Mouse (Mus musculus) CD4-positive helper T cell, adult 2 months (primary cell): ENCODE data around the gene Lyzl6.

Source experiments
- DNase-seq: peaks from one replicate; pipeline ENCODE4 v3.0.0-alpha.2; 2012; ENCODE audit warnings: low read depth, missing footprints, low spot score

Lyzl6 gene

GRCm38 (mm10) chr11:103638790-103639189 is at the start of gene Lyzl6:
Lyzl6 (minus strand) TSS chr11:103638890.
- DNase-seq, result no peak

DNA sequence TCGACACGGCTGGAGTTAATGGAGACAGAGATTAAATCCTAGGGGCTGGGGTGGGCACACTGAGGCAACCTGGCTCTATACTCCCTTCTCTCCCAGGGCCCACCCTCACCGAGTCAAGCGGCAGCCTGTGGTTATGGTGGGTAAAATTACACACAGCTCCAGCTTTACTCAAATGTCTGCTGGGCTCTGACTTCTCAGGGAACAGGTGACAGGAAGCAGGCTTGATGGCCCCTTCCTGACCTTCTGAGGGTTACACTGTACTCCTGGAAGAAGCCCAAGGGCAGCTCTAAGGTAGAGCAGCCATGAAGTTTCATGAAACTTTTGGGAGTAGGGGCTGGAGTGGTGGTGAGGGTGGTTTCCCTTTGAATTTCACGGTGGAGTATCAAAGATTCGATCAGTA is 48.0 kb upstream of the Lyzl6 start:
- DNase-seq, result no peak

DNA sequence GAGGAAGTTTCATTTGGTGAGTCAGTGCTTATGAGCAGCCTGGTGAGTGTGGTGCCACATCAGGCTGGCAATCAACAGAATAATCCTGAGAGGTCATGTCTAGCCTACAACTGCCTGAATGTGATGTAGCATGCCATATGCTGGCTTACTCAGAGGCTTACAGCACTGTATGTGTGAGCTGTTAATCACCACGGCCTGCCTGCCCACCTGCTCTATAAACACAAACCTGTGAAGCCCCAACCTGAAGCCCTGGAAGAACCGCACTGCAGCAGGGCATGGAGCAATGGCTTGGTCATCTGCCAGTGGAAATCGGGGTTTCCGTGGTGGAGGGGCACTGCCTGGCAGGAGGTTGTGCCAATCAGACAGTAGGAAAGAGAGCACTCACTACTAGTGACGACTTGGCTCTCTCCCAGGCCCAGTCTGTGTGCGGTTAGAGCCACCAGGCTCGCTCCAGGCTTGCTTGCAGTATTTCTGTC is 46.6 kb upstream of the Lyzl6 start:
- no peak for DNase-seq

DNA sequence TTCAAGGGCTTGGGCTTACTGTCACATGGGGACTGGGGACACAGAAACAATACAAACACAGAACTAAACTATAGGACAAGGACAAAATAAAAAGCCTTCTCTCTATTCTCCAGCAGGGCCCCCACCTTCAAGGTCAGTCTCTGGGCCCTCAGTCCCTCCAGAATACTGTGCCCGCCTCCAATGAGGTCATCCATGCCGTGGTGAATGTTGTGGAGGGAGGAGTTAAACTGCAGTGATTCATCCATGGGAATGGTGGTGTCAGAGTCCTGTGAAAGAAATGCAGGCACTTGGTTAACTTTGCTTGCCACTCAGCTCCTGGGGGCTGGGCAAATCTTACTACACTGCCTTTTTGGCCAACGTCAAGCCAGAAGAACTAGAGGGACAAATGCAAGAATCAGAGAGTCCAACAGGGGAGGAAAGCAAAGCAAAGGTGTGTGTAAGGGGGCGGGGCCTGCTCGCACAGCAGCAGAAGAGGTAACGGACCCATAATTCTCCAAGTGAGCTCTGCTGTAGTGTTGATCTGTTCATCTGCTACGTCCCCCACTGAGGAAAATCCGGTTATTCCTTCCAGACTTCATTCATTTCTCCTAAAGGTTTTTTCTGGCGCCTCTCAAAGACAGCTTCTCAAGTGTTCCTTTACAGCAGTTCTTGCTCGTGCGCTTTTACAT is 45.1 kb upstream of the Lyzl6 start:
- no peak for DNase-seq

DNA sequence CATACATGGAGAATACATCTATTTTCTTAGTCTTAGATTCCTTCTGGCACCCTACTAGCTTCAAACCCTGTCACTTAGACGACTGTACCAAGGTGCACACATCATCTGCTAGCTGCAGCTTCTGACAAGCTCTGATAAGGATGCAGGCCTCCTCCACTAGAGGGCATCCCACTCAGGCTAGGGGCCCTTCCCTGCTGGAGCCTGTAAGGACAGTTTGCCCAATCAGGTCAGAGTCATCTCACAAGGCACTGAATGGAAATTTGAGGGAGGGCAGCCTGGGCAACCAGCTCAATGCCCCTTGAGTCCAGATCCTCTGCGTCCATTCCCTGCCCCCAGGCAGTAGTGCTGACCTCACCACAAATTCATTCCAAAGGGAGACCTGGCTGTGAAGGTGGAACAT is 38.4 kb upstream of the Lyzl6 start:
- DNase-seq, result peak; percentile 22

DNA sequence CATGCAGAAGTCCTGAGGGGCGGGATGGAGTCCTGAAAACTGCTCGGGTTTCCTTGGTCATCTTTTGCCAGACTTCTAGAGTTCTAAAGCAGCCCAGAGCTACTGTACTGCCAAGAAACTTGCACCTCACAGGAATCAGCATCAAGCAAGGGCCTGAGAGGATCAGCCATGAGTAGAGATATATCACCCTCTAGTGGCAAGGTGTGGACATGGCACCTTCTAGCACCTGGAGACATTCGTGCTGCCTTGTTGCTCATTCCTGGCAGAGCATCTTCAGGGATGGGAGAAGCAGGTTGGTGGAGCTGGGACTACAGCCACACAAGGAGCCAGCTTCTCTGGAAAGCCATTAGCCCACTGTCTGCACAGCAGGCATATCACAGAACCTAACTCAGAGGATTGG is 36.9 kb upstream of the Lyzl6 start:
- peak; percentile 50 for DNase-seq

- DNase-seq, result no peak
Observed at GRCm38 (mm10) chr11:103666907-103667426, 28.3 kb upstream of the Lyzl6 start.

DNA sequence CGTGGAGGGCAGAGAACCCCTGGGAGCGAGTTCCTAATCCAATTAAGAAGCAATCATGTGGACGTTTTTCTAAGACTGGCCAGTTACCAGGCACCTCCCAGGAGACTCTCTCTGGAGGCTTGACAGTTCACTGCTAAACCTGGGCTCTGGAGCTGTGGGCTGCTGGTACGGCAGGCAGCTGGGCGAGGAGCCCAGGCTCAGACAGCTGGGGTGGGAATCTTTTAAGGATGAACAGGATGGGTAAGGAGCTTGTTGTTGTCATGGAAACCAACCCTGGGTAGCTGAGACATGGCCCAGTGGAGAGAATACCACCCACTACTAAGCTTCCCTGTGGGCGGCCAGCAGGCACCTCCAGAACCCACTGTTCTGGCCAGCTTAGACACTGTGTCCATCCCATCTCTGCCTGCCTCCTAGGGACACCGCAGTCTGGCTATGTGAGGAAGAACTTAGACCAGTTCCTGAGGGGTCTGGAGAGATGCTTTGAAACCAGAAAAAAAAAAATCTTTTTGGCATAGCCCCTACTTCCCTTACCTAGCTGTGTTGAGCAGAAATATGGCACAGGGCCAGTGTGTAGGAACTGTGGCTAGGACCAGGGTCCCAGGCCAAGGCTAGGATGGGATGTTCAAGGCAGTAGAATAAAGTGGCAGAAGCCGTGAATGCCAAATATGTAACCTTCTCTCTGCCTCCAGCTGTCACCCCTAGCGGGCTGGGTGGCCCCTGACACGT is 27.7 kb upstream of the Lyzl6 start:
- no peak for DNase-seq

DNA sequence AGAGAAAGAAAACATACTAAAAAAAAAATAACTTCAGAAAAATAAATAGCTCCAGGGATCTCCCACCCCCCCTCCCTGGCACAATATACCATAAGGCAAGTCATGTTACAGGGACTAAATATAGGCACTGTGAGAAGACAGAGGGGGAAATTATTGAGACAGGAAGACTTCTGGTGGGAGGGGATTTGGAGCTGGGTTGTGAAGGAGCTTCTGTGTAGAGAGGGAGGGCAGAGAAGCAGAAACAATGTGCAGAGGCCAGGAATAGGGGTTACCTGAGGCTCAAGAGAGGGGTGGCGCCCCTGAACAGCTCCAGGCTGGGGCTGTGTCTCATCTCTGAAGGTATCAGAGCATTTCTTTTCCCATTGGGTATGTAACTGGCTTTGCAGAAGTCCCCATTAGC is 27.0 kb upstream of the Lyzl6 start:
- DNase-seq, result no peak

DNA sequence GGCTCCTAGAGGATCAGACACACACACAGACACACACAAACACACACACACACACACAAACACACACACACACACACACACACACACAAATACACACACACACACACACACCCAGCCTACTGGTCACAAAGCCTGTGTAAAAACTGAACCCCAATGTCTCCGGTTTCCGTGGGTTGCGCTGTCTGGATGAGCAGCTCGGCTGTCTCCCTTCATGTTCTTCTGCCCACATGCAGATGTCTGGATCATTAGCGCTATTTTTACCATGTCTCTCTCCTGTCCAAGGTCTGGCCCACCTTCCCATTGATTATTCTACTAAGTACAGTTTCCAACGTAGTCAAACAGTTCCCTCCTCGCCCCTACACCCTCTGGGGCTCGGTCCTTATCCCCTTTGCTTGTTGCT is 24.4 kb upstream of the Lyzl6 start:
- no peak for DNase-seq

GRCm38 (mm10) chr11:103662546-103662945 is 23.9 kb upstream of the Lyzl6 start:
- DNase-seq, result no peak

- no peak for DNase-seq
Observed at GRCm38 (mm10) chr11:103661863-103662262, 23.2 kb upstream of the Lyzl6 start.

DNA sequence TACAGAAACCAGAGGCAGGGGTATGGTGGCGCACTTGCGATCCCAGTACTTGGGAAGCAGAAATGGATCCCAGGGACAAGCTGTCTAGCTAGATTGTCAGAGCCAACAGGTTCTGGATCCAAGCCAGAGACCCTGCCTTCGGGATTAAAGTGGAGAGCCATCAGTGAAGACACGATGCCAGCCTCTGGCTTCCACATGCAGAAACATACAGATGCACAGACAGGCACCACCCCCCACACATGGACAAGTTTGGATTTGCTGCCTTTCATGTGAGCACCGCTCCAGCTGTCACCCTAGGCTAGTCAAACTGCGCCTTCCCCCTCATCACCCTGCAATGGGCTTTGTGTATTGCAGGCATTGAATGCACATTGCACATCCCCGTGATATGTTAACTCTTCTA is 19.5 kb upstream of the Lyzl6 start:
- DNase-seq, result no peak

- DNase-seq, result peak; percentile 23
Observed at GRCm38 (mm10) chr11:103656520-103656919, 17.8 kb upstream of the Lyzl6 start.

DNA sequence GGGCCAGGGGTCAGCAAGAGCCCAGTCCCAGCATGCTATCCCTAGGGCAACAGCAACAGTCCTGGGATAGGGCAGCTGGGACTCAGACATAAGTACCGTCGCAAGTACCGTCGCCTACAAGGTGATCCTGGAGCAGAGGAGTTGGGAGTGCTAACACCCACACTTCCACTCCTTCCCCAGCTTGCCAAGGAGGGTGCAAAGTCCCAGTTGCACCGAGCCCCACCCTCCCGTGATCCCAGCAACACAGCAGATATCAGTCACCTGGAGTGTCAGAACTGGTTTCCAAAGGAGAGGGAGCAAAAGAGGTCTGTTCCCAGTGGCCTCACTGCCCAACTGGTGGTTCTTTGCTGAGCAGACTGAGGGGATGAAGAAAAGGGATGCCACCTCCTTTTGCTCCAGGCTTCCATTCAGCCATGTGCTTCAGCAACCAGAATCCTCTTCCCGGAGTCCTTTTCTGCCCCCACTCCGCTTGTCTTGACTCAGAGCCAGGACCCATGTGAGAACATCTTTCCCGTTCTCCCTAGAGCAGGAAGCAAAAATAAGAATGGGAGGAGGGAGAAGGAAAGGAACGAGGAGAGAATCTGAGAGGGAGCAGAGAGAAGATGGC is 14.8 kb upstream of the Lyzl6 start:
- no peak for DNase-seq

DNA sequence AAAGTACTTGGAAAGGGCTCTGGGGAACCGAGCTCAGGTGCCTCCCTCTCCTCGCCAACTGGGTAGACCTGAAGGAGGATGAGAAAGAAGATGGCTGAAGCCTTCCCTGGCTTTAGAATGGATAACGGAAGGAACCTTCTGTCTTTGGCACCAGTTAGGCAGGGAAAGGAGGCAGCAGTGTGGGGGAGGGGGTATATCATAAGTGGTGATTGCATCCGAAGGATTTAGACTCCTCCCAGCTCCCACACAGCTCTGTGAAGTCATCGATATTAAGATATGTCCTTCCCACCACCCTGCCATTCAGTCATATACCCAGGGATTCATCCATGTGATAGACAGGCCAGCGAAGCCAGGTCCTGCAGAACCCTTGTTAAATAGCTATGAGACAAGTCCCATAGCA is 12.7 kb upstream of the Lyzl6 start:
- DNase-seq, result no peak

DNA sequence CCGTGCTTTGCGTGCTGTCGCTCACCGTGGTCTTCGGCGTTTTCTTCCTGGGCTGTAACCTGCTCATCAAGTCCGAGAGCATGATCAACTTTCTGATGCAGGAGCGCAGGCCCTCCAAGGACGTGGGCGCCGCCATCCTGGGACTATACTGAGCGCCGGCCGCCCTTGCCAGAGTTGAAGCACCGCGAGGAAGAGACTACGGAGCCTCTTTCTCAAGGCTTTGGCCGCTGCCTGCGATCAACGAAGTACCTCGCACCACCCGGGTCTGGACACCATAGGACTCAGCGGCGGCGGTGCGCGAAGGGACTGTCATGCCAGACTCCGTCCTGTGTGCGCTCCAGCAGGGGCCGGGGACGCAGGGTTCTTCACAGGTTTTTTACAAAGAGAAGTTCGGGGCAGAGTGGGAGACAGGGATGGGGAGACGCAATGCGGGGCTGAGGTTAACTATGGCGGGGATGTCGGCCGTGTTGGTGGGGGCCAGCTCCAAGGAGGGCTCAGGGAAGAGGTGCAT is 11.3 kb upstream of the Lyzl6 start:
- DNase-seq, result no peak

DNA sequence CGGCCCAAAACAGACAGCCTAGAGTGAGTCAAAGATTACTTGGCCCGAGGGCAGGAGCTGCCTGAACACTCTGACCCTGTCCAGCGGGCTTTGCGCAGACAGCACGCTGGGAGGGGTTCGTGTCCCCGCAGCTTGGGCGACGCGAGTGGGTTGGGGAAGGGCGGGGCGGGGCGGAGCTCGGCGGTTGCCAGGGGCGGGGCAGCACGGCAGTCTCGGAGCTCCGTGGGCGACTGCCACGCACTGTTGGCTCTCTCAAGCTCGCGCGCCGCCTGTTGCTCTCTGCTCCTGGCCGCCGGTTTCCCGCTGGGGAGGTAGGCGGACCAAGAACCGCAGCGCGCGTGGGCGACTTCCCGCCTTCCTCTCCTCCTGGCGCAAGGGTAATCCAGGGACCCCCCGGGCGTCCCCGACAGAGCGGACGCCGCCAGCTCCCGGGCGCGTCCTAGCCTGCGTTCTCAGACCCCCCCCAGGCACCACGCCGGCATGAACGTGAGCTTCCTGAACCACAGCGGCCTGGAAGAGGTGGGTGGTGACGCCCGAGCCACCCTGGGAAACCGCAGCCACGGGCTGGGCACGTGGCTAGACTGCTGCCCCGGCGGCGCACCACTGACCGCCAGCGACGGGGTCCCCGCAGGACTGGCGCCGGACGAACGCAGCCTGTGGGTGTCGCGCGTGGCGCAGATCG is 10.8 kb upstream of the Lyzl6 start, which contains the start of gene Rprml:
TSS of gene Rprml (plus strand) at position 270 of the 682 bp plus-strand sequence.
- peak; percentile 15 for DNase-seq

DNA sequence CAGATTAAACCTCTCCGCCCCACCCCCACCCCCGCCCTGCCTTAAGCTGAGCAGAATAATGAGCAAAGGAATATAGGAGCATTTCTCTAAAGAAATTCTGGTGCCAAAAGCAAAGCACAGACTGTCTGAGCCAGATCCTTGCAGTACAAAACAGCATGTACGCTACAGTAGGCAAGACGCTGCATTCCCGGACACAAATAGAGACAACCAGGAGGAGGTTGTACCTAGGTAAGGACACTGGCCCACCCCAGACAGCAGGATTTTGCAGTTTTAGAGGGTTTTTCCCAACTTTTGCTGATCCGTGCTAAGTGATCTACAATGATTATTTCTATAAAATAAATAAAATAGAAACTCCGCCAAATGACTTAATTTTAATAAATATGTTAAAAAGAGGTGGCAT is 10.0 kb upstream of the Lyzl6 start:
- no peak for DNase-seq

- no peak for DNase-seq
Observed at GRCm38 (mm10) chr11:103647921-103648620, 9.4 kb upstream of the Lyzl6 start.

- no peak for DNase-seq
Observed at GRCm38 (mm10) chr11:103646301-103646700, 7.6 kb upstream of the Lyzl6 start.
